Mouse (Mus musculus) olfactory bulb, adult 2 months (tissue): ENCODE results near the gene Aass.

ENCODE experiments used
- CTCF ChIP-seq: fragments of 200-500 bp; IDR thresholded peaks from 2 replicates; pipeline ENCODE4 v1.5.1; 2012; ENCODE audit warnings: low read depth, mild to moderate bottlenecking, low read length, moderate library complexity; ENCODE audit not compliant: insufficient read depth
- POLR2A ChIP-seq: fragments of 200-500 bp; IDR thresholded peaks from 2 replicates; pipeline ENCODE4 v1.6.1; 2012; ENCODE audit warnings: mild to moderate bottlenecking, low read depth, low read length, moderate library complexity; ENCODE audit not compliant: insufficient read depth

DNA sequence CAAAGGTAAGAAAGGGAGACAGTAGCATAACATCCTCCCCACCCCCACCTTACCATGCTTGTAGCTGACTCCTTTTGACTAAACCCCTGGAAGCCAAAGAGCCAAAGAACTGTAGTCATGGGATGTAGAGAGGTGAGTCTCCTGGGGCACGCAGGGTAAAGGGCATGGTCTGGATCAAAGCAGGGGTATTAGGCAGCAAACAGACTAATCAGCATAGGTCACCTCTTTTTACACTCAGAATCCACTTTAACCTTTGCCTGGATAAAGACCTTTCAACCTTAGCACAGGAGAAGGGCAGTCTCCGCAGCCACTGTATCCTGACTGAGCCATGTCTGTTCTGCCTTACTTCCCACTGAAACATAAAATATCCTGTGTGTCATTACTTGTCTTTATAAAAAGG lies 14.4 kb upstream of the Aass start:
- no peak for TF ChIP-seq POLR2A
- no peak for TF ChIP-seq CTCF
